Mouse (Mus musculus) intestine, embryonic 16.5 days (tissue): ENCODE measurements around the gene Spag16. TPM values are rescaled to one million over a fixed set of nuclear protein-coding genes. Genes with fewer than 3 reads are reported as not detected.

Experiments
- ATAC-seq: fragments of 200-750 bp; cut with Nextera tagmentation; 2 replicates; pipeline ENCODE4 v1.8.0; 2017; ENCODE audit warnings: moderate TSS enrichment, moderate library complexity
- H3K27ac ChIP-seq: fragments of 300-500 bp; sonication (generic); 2 replicates; pipeline ENCODE4 v1.5.1; 2014; ENCODE audit warnings: mild to moderate bottlenecking, low read length
- H3K27me3 ChIP-seq: fragments of 300-500 bp; sonication (generic); replicated peaks from 2 replicates; pipeline ENCODE4 v1.6.1; 2014; ENCODE audit warnings: low read length, control low read depth, mixed read lengths; ENCODE audit not compliant: control insufficient read depth, insufficient read depth
- H3K36me3 ChIP-seq: fragments of 300-500 bp; sonication (generic); 2 replicates; pipeline ENCODE4 v1.6.1; 2014; ENCODE audit warnings: low read length, control low read depth; ENCODE audit not compliant: control insufficient read depth, insufficient read depth
- H3K4me1 ChIP-seq: fragments of 300-500 bp; sonication (generic); 2 replicates; pipeline ENCODE4 v1.6.1; 2014; ENCODE audit warnings: low read length, control low read depth, mixed read lengths; ENCODE audit not compliant: control insufficient read depth, insufficient read depth
- H3K4me2 ChIP-seq: fragments of 300-500 bp; sonication (generic); 2 replicates; pipeline ENCODE4 v1.6.1; 2014; ENCODE audit warnings: low read depth, low read length, control low read depth
- H3K4me3 ChIP-seq: fragments of 300-500 bp; sonication (generic); 2 replicates; pipeline ENCODE4 v1.5.1; 2014; ENCODE audit warnings: mild to moderate bottlenecking, low read length
- H3K9ac ChIP-seq: fragments of 300-500 bp; sonication (generic); 2 replicates; pipeline ENCODE4 v1.6.1; 2014; ENCODE audit warnings: low read depth, low read length
- H3K9me3 ChIP-seq: fragments of 300-500 bp; sonication (generic); 2 replicates; pipeline ENCODE4 v1.6.1; 2016; ENCODE audit warnings: low read length, control low read depth; ENCODE audit not compliant: control insufficient read depth
- WGBS: fragments of 180-500 bp; shearing (Covaris S2); extraction: QIAGEN DNeasy Blood & Tissue Kit; methylation state at CpG from one replicate; pipeline ENCODE4 v1.1.7; 2014; 5-methylcytosine and 5-hydroxymethylcytosine counted together
- polyA plus RNA-seq: library from polyadenylated mRNA; unstranded; fragments of >200 nt; fragmentation: Nextera tagmentation; extraction: Ambion mirVana; gene quantifications from 2 replicates; pipeline ENCODE4 v1.2.1, GENCODE M21; 2015

The Spag16 gene
- polyA plus RNA-seq, 1 experiment from 2014 or later: 0.09 TPM

DNA sequence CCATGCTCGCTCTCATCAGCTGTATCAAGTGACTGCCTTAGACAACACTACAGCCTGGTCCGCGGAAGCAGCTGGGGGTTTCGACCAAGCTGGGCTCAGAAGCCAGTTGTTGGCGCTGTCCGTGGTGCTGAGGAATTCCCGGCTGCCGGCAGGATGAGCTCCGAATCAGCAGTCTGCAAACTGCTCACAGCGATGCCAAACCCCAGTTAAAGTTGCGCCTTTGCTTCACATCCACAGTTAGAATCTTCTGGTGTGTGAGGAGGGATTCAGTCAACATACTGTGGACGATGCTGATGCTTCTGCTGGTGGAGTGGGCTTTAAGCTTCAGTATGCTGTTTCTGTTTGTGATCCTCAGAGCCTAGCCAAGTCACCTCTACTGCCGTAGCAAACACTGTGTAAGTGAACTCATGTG, 898.9 kb downstream of the Spag16 start, which contains the start of gene Vwc2l:
Vwc2l (plus strand) TSS at position 61 of the 412 bp plus-strand sequence.
- H3K27ac ChIP-seq: no peak within 1 kb of the TSS
- H3K36me3 ChIP-seq: no peaks in the 10 kb centered on the region
- WGBS: 7% methylated on average over 13 of the region's 13 CpGs
- H3K4me2 ChIP-seq: no peak within 1 kb of the TSS
- no peaks in the 10 kb centered on the region for H3K4me1 ChIP-seq
- no peak within 1 kb of the TSS for H3K9ac ChIP-seq
- no peaks in the 10 kb centered on the region for H3K9me3 ChIP-seq
- H3K27me3 ChIP-seq: no peaks in the 10 kb centered on the region
- no peak within 1 kb of the TSS for H3K4me3 ChIP-seq
- ATAC-seq: peak; percentile 55

Other genes with a start within 250 kb of the Spag16 start
- 2.1 and 2.4 TPM in 2 replicates for gene Ikzf2, start 139.7 kb upstream of the Spag16 start, polyA plus RNA-seq